Mouse (Mus musculus): ENCODE measurements around the gene Stt3b.
"Not testable (repeated sequence)": the region's sequence is repeated elsewhere in the genome, so short reads cannot be mapped to it uniquely, and the experiment has no call there.

Stt3b gene

GRCm38 (mm10) chr9:115318621-115319375, 8.6 kb upstream of the Stt3b start:
- DNase-seq (ENCODE audit: low read depth, low spot score) = no peak

GRCm38 (mm10) chr9:115317049-115317448, 6.8 kb upstream of the Stt3b start:
- no peak for DNase-seq (ENCODE audit: low read depth, low spot score)

GRCm38 (mm10) chr9:115314556-115314955, 4.3 kb upstream of the Stt3b start:
- DNase-seq (ENCODE audit: low read depth, low spot score) = no peak

GRCm38 (mm10) chr9:115313830-115314229, 3.6 kb upstream of the Stt3b start:
- DNase-seq (ENCODE audit: low read depth, low spot score) = no peak

GRCm38 (mm10) chr9:115311223-115311520, 951 bp upstream of the Stt3b start:
- no peak for DNase-seq (ENCODE audit: low read depth, low spot score)

- no peak for DNase-seq (ENCODE audit: low read depth, low spot score)
Measured at GRCm38 (mm10) chr9:115309977-115310345, 260 bp downstream of the Stt3b start.

GRCm38 (mm10) chr9:115309381-115309971, 745 bp downstream of the Stt3b start:
- no peak for DNase-seq (ENCODE audit: low read depth, low spot score)

GRCm38 (mm10) chr9:115308941-115309380, 1.3 kb downstream of the Stt3b start:
- peak; percentile 53 for DNase-seq (ENCODE audit: low read depth, low spot score)

- DNase-seq (ENCODE audit: low read depth, low spot score) = no peak
Measured at GRCm38 (mm10) chr9:115308401-115308800, 1.8 kb downstream of the Stt3b start.

- no peak for DNase-seq (ENCODE audit: low read depth, low spot score)
Measured at GRCm38 (mm10) chr9:115306202-115306601, 4.0 kb downstream of the Stt3b start.

GRCm38 (mm10) chr9:115304149-115304548, 6.1 kb downstream of the Stt3b start:
- no peak for DNase-seq (ENCODE audit: low read depth, low spot score)

GRCm38 (mm10) chr9:115301593-115301992, 8.6 kb downstream of the Stt3b start:
- DNase-seq (ENCODE audit: low read depth, low spot score) = no peak

- DNase-seq (ENCODE audit: low read depth, low spot score) = no peak
Measured at GRCm38 (mm10) chr9:115301002-115301579, 9.1 kb downstream of the Stt3b start.

- DNase-seq (ENCODE audit: low read depth, low spot score) = no peak
Measured at GRCm38 (mm10) chr9:115296738-115297137, 13.5 kb downstream of the Stt3b start.

- no peak for DNase-seq (ENCODE audit: low read depth, low spot score)
Measured at GRCm38 (mm10) chr9:115293920-115294594, 16.2 kb downstream of the Stt3b start.

GRCm38 (mm10) chr9:115287774-115288434, 22.3 kb downstream of the Stt3b start:
- DNase-seq (ENCODE audit: low read depth, low spot score) = no peak

GRCm38 (mm10) chr9:115284385-115284784, 25.8 kb downstream of the Stt3b start:
- DNase-seq (ENCODE audit: low read depth, low spot score) = no peak

GRCm38 (mm10) chr9:115283403-115283802, 26.8 kb downstream of the Stt3b start:
- no peak for DNase-seq (ENCODE audit: low read depth, low spot score)

GRCm38 (mm10) chr9:115278641-115279040, 31.6 kb downstream of the Stt3b start:
- no peak for DNase-seq (ENCODE audit: low read depth, low spot score)

GRCm38 (mm10) chr9:115274806-115275205, 35.4 kb downstream of the Stt3b start:
- no peak for DNase-seq (ENCODE audit: low read depth, low spot score)

- DNase-seq (ENCODE audit: low read depth, low spot score) = no peak
Measured at GRCm38 (mm10) chr9:115273095-115273649, 37.0 kb downstream of the Stt3b start.

GRCm38 (mm10) chr9:115272451-115272850, 37.8 kb downstream of the Stt3b start:
- not testable (repeated sequence) for DNase-seq (ENCODE audit: low read depth, low spot score)

Data from CD4-positive helper T cell, adult 2 months (primary cell).